Mouse (Mus musculus) fat pad, adult 2 months (tissue): ENCODE measurements around the gene Nup210.

ENCODE experiments used
- DNase-seq: peaks from one replicate; pipeline ENCODE4 v3.0.0-alpha.2; 2011; ENCODE audit warnings: low read depth, low spot score; ENCODE audit errors: extremely low read depth

Gene Nup210

DNA sequence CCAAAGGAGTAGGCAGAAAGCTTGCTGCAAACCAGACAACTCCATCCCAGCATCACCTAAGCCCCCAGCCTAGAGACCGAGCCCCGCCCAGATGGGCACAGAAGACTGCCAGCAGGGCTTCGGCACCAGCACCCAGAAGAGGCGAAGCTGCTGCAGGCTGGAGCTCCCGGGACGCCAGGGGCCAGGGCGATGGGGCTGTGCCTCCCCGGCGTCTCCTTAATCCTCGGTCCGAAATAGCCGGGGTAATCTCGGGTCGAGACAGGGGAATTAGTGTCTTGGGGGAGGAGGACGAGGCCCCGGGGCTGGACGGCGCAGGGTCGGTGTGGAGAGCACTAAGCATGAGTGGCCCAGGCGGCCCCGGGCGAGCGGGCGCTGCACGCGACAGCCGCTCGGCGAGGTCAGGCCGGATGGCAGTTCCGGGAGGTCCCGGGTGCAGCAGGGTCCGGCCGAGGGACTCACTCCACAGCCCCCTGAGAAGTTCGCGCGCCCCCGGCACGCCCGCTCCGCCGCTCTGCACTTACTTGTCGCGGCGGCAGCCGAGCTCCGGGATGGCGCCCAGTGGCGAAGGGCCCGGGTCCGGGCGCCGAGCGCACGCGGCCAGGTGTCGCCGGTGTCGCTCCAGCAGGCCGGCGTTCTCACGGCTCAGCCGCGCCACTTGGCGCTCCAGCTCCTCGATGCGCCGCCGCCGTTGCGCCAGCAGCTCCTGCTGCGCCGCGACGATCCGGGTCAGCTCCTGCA, 128.9 kb downstream of the Nup210 start:
- DNase-seq, result no peak

DNA sequence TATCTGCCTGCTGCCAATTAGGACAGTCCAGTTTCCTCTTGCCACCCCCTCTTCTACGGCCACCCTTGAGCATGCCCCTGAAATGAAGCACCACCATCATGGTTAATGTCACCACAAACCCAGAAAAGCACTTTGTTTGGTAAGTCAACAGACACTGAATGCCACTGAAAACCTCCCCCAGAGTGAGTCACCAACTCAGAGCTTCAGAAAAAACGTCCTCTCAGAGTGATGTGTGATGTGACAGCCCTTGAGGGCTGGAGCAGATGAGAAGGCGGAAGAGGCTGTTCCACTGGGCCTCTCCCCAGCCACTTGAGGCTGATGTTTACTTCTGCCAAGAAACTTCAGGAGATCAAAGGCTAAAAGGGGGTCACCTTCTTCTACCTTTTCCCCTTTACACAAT, 132.5 kb downstream of the Nup210 start:
- DNase-seq, result no peak

DNA sequence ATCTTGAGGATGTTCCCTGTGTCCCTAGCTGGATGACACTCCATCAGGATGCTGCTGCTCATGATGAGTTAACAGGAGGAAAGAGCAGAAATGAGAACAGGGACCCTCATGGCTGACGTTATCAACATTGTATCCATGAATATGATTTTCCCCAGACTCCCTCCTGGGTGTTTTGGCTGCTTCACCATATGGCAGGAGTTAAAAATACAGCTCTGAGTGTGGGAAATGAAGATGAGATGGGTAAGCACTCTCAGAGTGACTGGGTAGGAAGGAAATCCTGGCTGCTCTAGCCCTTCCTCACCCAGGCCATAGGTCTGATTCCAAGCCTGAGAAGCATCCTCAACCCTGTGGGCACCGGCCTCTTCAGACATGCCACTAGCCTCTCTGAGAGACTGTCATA, 142.3 kb downstream of the Nup210 start:
- no peak for DNase-seq

DNA sequence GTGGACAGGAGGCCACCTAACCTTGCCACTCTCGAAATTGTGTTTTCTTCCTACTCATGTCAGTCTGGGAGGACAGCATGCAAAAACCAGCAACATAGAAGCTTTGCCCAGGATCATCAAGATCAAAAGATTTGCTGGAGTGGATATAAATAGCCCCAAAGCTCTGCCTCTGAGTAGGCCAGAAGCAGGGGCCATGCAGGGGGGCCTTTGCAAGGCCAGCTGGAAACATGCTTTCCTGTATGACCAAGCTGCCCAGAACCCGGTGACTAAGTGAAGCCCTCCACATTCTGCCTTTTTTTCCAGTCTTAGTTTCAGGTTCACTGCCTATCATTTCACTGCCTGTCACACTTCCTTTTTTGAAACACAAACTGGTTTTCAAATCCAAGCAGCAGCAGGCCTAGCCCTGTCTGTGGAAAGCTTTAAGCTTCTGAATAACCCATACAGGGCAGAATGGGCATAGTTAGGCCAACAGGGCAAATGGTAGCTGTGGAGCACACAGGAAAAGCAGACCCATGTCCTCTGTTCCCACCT, 147.2 kb downstream of the Nup210 start:
- no peak for DNase-seq
